Mouse (Mus musculus) layer of hippocampus, adult 9-10 months (tissue): ENCODE results near the gene Kcnk2.

ENCODE experiments used
- DNase-seq: peaks from one replicate; pipeline ENCODE4 v3.0.0; 2022; ENCODE audit warnings: low spot score

Kcnk2 gene

GRCm38 (mm10) chr1:189215131-189215530 lies 186.9 kb downstream of the Kcnk2 start:
- no peak for DNase-seq

- no peak for DNase-seq
These were observed 187.6 kb downstream of the Kcnk2 start for GRCm38 (mm10) chr1:189214477-189214876.

- DNase-seq: no peak
These were observed 192.4 kb downstream of the Kcnk2 start for GRCm38 (mm10) chr1:189209715-189210108.

GRCm38 (mm10) chr1:189209029-189209714 lies 192.9 kb downstream of the Kcnk2 start:
- no peak for DNase-seq

- DNase-seq: no peak
These were observed 193.5 kb downstream of the Kcnk2 start for GRCm38 (mm10) chr1:189208605-189209004.

GRCm38 (mm10) chr1:189195758-189196157 lies 206.3 kb downstream of the Kcnk2 start:
- no peak for DNase-seq

- DNase-seq: peak; percentile 46
These were observed 214.2 kb downstream of the Kcnk2 start for GRCm38 (mm10) chr1:189187737-189188390.

GRCm38 (mm10) chr1:189185206-189185750 lies 216.8 kb downstream of the Kcnk2 start:
- no peak for DNase-seq

- no peak for DNase-seq
These were observed 224.3 kb downstream of the Kcnk2 start for GRCm38 (mm10) chr1:189177746-189178145.

GRCm38 (mm10) chr1:189173479-189173878 lies 228.6 kb downstream of the Kcnk2 start:
- DNase-seq: no peak

- no peak for DNase-seq
These were observed 230.9 kb downstream of the Kcnk2 start for GRCm38 (mm10) chr1:189171138-189171537.

GRCm38 (mm10) chr1:189165756-189166155 lies 236.3 kb downstream of the Kcnk2 start:
- DNase-seq: no peak

- no peak for DNase-seq
These were observed 236.9 kb downstream of the Kcnk2 start for GRCm38 (mm10) chr1:189165141-189165540.

GRCm38 (mm10) chr1:189164721-189165120 lies 237.4 kb downstream of the Kcnk2 start:
- DNase-seq: no peak

- no peak for DNase-seq
These were observed 237.8 kb downstream of the Kcnk2 start for GRCm38 (mm10) chr1:189164241-189164640.
